8 mouse cellular contexts compared by ENCODE assay signal in genomic region chr1:183072263-183073050, GRCm38 (mm10).
DNase-seq lines count a peak whose midpoint lies in the region; ATAC-seq lines count a peak whose summit lies in the region.

No protein-coding gene starts in this region.

- DNase-seq in adrenal gland, adult 2 months = peak; percentile 52
- DNase-seq in adrenal gland, postnatal 4 days (ENCODE audit: low spot score in 2 of 2) = no peak
- DNase-seq in heart, adult 8-10 months (ENCODE audit: low spot score) = peak; percentile 90
- DNase-seq in mesoderm, embryonic 11.5 days (ENCODE audit: low read depth, low spot score) = peak; percentile 31
- DNase-seq in left cerebral cortex, postnatal 4 days = no peak
- DNase-seq in embryo, embryonic 9.5 days (ENCODE audit: extremely low spot score) = no peak
- DNase-seq in frontal cortex, adult 2 months (ENCODE audit: extremely low spot score in 1 of 2, low spot score in 1 of 2) = no peak

- 58% methylated on average over 12 of the region's 12 CpGs for WGBS in kidney, embryonic 15.5 days

- no peaks in the 10 kb centered on the region for H3K36me3 ChIP-seq in kidney, embryonic 15.5 days

- peaks cover 25% of the 10 kb centered on the region for H3K4me1 ChIP-seq in kidney, embryonic 15.5 days

- H3K4me2 ChIP-seq in kidney, embryonic 15.5 days = no peak overlapping the region

- H3K27ac ChIP-seq in kidney, embryonic 15.5 days = peak overlapping the region; percentile 64

- peak; percentile 54; the same call in 1 of the 2 replicates for ATAC-seq in kidney, embryonic 15.5 days (replicated peaks; ENCODE audit: low FRiP score)

- intact Hi-C loops in left cerebral cortex, postnatal 4 days (cut with DNase I) = no loop called here

- no peaks in the 10 kb centered on the region for H3K9me3 ChIP-seq in kidney, embryonic 15.5 days (replicated peaks)

- no peak overlapping the region for H3K4me3 ChIP-seq in kidney, embryonic 15.5 days (replicated peaks)

- no peaks in the 10 kb centered on the region for H3K27me3 ChIP-seq in kidney, embryonic 15.5 days

- no peak overlapping the region for H3K9ac ChIP-seq in kidney, embryonic 15.5 days

Comparison
In these comparisons a context has a peak if more than half of its experiments do, and no peak if none do; other contexts are left out.
1. DNase-seq: peak in adrenal gland, adult 2 months (single experiment), heart, adult 8-10 months (single experiment) and mesoderm, embryonic 11.5 days (single experiment); none in adrenal gland, postnatal 4 days (0 of 2), left cerebral cortex, postnatal 4 days (single experiment), embryo, embryonic 9.5 days (single experiment) and frontal cortex, adult 2 months (0 of 2).